Mouse (Mus musculus): Measurements from ENCODE around the gene Calcr. TPM values are rescaled to one million over a fixed set of nuclear protein-coding genes. Genes with fewer than 3 reads are reported as not detected.
"Not testable (repeated sequence)": the region's sequence is repeated elsewhere in the genome, so short reads cannot be mapped to it uniquely, and the experiment has no call there.

Gene Calcr
- polyA plus RNA-seq, 1 experiment from 2014 or later: not detected

GRCm38 (mm10) chr6:3677806-3678205, 86.7 kb downstream of the Calcr start:
- 57% methylated on average over 2 of the region's 2 CpGs for WGBS (ENCODE audit: insufficient replicate concordance)
- H3K27me3 ChIP-seq (replicated peaks): no peaks in the 10 kb centered on the region
- H3K4me1 ChIP-seq: no peaks in the 10 kb centered on the region
- H3K27ac ChIP-seq: no peak overlapping the region
- no peak overlapping the region for H3K9ac ChIP-seq
- H3K9me3 ChIP-seq (replicated peaks): no peaks in the 10 kb centered on the region
- no peak overlapping the region for H3K4me3 ChIP-seq
- ATAC-seq: no peak
- no peak overlapping the region for H3K4me2 ChIP-seq
- no peaks in the 10 kb centered on the region for H3K36me3 ChIP-seq

GRCm38 (mm10) chr6:3671941-3672340, 92.6 kb downstream of the Calcr start:
- not testable (repeated sequence) for H3K27ac ChIP-seq; H3K27me3 ChIP-seq (replicated peaks); H3K9ac ChIP-seq; ATAC-seq; H3K36me3 ChIP-seq; H3K4me1 ChIP-seq; H3K4me3 ChIP-seq; H3K9me3 ChIP-seq (replicated peaks); H3K4me2 ChIP-seq
- 69% methylated on average over 3 of the region's 4 CpGs for WGBS (ENCODE audit: insufficient replicate concordance)

GRCm38 (mm10) chr6:3664147-3664716, 100.3 kb downstream of the Calcr start:
- 64% methylated on average over 10 of the region's 10 CpGs for WGBS (ENCODE audit: insufficient replicate concordance)
- no peaks in the 10 kb centered on the region for H3K27me3 ChIP-seq (replicated peaks)

GRCm38 (mm10) chr6:3658405-3658804, 106.1 kb downstream of the Calcr start:
- Histone ChIP-seq H3K4me1 (no peaks in the 10 kb centered on the region), H3K27me3 (replicated peaks) (no peaks in the 10 kb centered on the region), H3K4me2 (no peak overlapping the region), H3K27ac (no peak overlapping the region), H3K4me3 (no peak overlapping the region), H3K9ac (no peak overlapping the region), H3K36me3 (no peaks in the 10 kb centered on the region), H3K9me3 (replicated peaks) (no peaks in the 10 kb centered on the region)
- WGBS (ENCODE audit: insufficient replicate concordance): 82% methylated on average over 4 of the region's 4 CpGs
- ATAC-seq: no peak

More at GRCm38 (mm10) chr6:3664147-3664716, 100.3 kb downstream of the Calcr start:
- H3K9ac ChIP-seq: no peak overlapping the region
- no peak overlapping the region for H3K4me2 ChIP-seq
- no peaks in the 10 kb centered on the region for H3K4me1 ChIP-seq
- no peak for ATAC-seq
- H3K27ac ChIP-seq: no peak overlapping the region
- no peaks in the 10 kb centered on the region for H3K36me3 ChIP-seq
- no peak overlapping the region for H3K4me3 ChIP-seq
- no peaks in the 10 kb centered on the region for H3K9me3 ChIP-seq (replicated peaks)

MicroRNAs encoded within 50 kb of the gene (microRNA counts, 519-probe panel; counts per million panel counts)
- microRNA mmu-miR-489 (582 counts per million, percentile 70 among the panel's probes with 10 or more counts), microRNA mmu-miR-653 (582 counts per million, percentile 70 among the panel's probes with 10 or more counts)

Small RNAs within 50 kb of the gene (microRNA-seq; reads per million reads assigned to microRNA genes)
- gene Mir489 (not detected), gene Mir653 (1.8 reads per million)

Other genes with a start within 250 kb of the Calcr start
- gene Tfpi2, start 224.2 kb upstream of the Calcr start, polyA plus RNA-seq (2016; fragmentation: Nextera tagmentation; extraction: Ambion mirVana): 12.3 and 13.8 TPM in 2 replicates
- 0.17 TPM in 1 of 2 replicates, not detected in the other for gene Gngt1, start 229.1 kb upstream of the Calcr start, polyA plus RNA-seq (2016; fragmentation: Nextera tagmentation; extraction: Ambion mirVana)
- gene Gng11, start 239.2 kb upstream of the Calcr start, polyA plus RNA-seq (2016; fragmentation: Nextera tagmentation; extraction: Ambion mirVana): 25.3 and 28.2 TPM in 2 replicates

All from liver, embryonic 12.5 days (tissue).